Mouse (Mus musculus): ENCODE data around the gene D130043K22Rik. TPM values are rescaled to one million over a fixed set of nuclear protein-coding genes. Genes with fewer than 3 reads are reported as not detected.
"Not testable (repeated sequence)": the region's sequence is repeated elsewhere in the genome, so short reads cannot be mapped to it uniquely, and the experiment has no call there.

D130043K22Rik gene
- polyA plus RNA-seq, 1 experiment from 2014 or later, result 0.27 TPM

DNA sequence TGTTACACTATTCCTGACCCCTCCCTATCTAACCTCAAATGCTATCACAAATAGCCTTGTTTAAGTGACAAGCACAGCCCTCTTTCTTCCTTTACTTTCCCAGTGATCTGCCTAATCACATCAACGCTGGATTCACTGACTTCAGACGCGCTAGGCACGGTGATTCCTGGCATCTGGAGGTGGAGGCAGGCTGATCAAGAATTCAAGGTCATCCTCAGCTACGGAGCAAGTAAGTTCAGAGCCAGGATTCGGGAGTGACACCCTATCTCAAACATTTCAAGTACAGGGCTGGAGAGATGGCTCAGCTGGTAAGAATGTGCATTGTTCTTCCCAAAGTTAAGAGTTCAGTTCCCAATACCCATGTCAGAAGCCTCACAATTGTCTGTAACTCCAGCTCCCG lies 18.8 kb upstream of the D130043K22Rik start:
- Histone ChIP-seq H3K36me3 (ENCODE audit: control insufficient read depth, insufficient read depth) (no peaks in the 10 kb centered on the region), H3K9ac (ENCODE audit: low read depth, low read length) (no peak overlapping the region), H3K4me1 (ENCODE audit: control insufficient read depth, low read depth, low read length) (no peaks in the 10 kb centered on the region; the same call in 1 of the 2 replicates), H3K9me3 (replicated peaks; ENCODE audit: control insufficient read depth, low read length) (no peaks in the 10 kb centered on the region), H3K4me2 (ENCODE audit: low read depth, low read length) (no peak overlapping the region), H3K27ac (ENCODE audit: low read length) (no peak overlapping the region), H3K4me3 (ENCODE audit: low read depth, low read length) (no peak overlapping the region), H3K27me3 (ENCODE audit: control insufficient read depth, insufficient read depth, low read depth, low read length) (no peaks in the 10 kb centered on the region)
- 66% methylated on average over 7 of the region's 7 CpGs for WGBS (ENCODE audit: insufficient replicate concordance)
- ATAC-seq (ENCODE audit: low read depth), result no peak

DNA sequence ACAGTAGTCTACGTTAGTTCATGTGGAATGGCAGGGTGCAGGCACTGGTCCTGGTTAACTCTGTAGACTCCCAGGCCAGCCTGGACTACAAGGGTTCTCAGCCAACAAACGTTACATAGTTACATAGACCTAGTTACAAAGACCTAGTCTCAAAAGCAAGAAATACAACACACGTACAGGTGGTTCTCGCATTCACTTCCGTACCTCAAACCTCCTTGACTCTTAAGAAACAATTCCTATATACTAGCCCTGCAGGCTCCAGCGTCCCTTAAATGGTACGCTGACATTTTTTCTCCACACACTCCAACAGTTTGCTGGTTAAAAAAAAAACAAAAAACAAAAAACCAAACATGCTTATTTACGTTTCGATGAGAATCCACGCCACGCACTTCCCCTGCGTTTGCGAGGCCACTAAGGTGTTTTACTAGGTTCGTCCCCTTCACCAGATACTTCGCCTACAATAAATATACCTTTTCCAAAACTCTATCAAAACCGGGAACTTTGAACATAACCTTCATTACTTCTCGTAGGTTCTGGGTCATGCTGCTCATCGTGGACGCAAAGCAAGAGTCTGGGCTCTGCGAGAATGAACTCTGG lies 14.1 kb upstream of the D130043K22Rik start:
- peak overlapping the region; percentile 97 for H3K27ac ChIP-seq (ENCODE audit: low read length)
- no peaks in the 10 kb centered on the region for H3K27me3 ChIP-seq (ENCODE audit: control insufficient read depth, insufficient read depth, low read depth, low read length)
- H3K36me3 ChIP-seq (ENCODE audit: control insufficient read depth, insufficient read depth), result peaks cover under 1% of the 10 kb centered on the region; the same call in 1 of the 2 replicates
- no peaks in the 10 kb centered on the region for H3K9me3 ChIP-seq (replicated peaks; ENCODE audit: control insufficient read depth, low read length)
- peak overlapping the region; percentile 68 for H3K4me2 ChIP-seq (ENCODE audit: low read depth, low read length)
- H3K4me3 ChIP-seq (ENCODE audit: low read depth, low read length), result peak overlapping the region; percentile 79
- no peak for ATAC-seq (ENCODE audit: low read depth)
- WGBS (ENCODE audit: insufficient replicate concordance), result under 1% methylated on average over 20 of the region's 20 CpGs
- H3K4me1 ChIP-seq (ENCODE audit: control insufficient read depth, low read depth, low read length), result peaks cover 11% of the 10 kb centered on the region
- H3K9ac ChIP-seq (ENCODE audit: low read depth, low read length), result peak overlapping the region; percentile 81

DNA sequence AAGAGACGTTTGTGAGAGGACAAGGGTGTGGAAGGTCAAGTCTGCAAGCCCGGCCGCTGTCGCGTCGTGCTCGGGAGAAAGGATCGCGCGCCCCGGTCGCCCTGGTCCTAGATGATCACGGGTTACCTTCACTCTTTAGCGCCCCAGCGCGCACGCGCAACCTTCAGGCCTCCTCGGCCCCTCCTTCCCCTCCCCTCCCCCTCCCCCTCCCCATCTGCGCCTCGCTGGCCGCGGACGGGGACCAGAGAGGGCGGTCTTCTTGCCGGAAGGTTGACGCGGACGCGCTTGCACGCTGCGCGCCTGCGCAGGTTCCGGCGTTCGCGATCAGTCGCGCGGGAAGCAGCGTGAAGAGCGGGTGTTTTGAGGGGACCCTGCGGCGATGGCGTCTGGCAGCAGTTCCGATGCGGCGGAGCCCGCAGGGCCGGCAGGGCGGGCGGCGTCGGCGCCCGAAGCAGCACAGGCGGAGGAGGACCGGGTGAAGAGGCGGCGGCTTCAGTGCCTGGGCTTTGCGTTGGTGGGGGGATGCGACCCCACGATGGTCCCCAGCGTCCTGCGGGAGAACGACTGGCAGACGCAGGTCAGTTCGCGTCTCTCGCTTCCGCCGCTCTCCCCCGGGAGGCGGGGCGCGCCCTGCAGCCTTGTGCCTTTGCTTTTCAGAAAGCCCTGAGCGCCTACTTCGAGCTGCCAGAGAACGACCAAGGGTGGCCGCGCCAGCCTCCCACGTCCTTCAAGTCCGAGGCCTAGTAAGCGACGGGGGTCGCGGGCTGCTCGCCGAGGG lies 13.4 kb upstream of the D130043K22Rik start, which contains the start of the genes Acot13 and Tdp2:
Gene Acot13 (minus strand): TSS at position 188 of the 778 bp plus-strand sequence.
Gene Tdp2 (plus strand): TSS at position 327 of the 778 bp plus-strand sequence.
- H3K4me3 ChIP-seq (ENCODE audit: low read depth, low read length), result peak within 1 kb of the TSS; percentile 79
- under 1% methylated on average over 75 of the region's 90 CpGs for WGBS (ENCODE audit: insufficient replicate concordance)
- H3K27ac ChIP-seq (ENCODE audit: low read length), result peak within 1 kb of the TSS; percentile 97

DNA sequence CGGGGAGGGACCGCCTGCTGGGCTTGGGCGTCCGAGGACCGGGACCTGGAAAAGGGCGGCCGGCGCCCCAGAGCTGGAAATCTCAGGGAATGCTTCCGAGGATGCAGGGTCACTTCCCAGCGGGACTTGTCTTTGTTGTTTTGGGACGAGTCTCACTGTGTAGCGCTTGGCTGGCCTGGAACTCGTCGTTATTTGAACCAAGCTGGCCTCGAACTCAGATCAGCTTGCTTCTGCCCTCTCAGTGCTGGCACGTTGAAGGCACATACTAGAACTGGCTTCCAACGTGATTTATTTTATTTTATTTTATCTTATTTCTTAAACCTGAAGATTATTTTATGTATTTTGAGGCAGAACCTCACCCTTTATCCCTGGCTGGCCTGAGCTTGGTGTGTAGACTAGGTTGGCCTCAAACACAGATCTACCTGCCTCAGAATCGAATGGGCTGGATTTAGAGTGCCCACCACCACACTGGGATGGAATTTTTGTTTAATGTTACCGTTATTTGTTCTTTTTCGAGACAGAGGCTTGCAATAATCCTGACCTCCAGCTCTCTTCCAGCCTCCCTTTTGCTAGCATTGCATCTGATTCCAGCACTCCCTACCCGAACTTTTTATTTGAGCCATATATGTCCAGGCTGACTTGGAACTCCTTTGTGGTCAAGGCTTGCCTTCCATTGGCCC lies 12.7 kb upstream of the D130043K22Rik start:
- WGBS (ENCODE audit: insufficient replicate concordance), result 1% methylated on average over 21 of the region's 21 CpGs
- 0 out of 2 replicates have a peak, but pooled peaks have one; percentile 0 for ATAC-seq (ENCODE audit: low read depth)
- Histone ChIP-seq H3K4me3 (ENCODE audit: low read depth, low read length) (peak overlapping the region; percentile 79), H3K36me3 (ENCODE audit: control insufficient read depth, insufficient read depth) (peaks cover 6% of the 10 kb centered on the region; the same call in 1 of the 2 replicates), H3K9ac (ENCODE audit: low read depth, low read length) (peak overlapping the region; percentile 98), H3K4me2 (ENCODE audit: low read depth, low read length) (peak overlapping the region; percentile 68), H3K4me1 (ENCODE audit: control insufficient read depth, low read depth, low read length) (peaks cover 11% of the 10 kb centered on the region), H3K27ac (ENCODE audit: low read length) (peak overlapping the region; percentile 97), H3K9me3 (replicated peaks; ENCODE audit: control insufficient read depth, low read length) (no peaks in the 10 kb centered on the region), H3K27me3 (ENCODE audit: control insufficient read depth, insufficient read depth, low read depth, low read length) (no peaks in the 10 kb centered on the region)

More for the DNA sequence above, 13.4 kb upstream of the D130043K22Rik start, which contains the start of the genes Acot13 and Tdp2:
- Histone ChIP-seq H3K4me1 (ENCODE audit: control insufficient read depth, low read depth, low read length) (peaks cover 11% of the 10 kb centered on the region), H3K9me3 (replicated peaks; ENCODE audit: control insufficient read depth, low read length) (no peaks in the 10 kb centered on the region), H3K4me2 (ENCODE audit: low read depth, low read length) (peak within 1 kb of the TSS; percentile 68), H3K36me3 (ENCODE audit: control insufficient read depth, insufficient read depth) (peaks cover 4% of the 10 kb centered on the region; the same call in 1 of the 2 replicates), H3K27me3 (ENCODE audit: control insufficient read depth, insufficient read depth, low read depth, low read length) (no peaks in the 10 kb centered on the region), H3K9ac (ENCODE audit: low read depth, low read length) (peak within 1 kb of the TSS; percentile 98)
- ATAC-seq (ENCODE audit: low read depth), result peak; percentile 97

DNA sequence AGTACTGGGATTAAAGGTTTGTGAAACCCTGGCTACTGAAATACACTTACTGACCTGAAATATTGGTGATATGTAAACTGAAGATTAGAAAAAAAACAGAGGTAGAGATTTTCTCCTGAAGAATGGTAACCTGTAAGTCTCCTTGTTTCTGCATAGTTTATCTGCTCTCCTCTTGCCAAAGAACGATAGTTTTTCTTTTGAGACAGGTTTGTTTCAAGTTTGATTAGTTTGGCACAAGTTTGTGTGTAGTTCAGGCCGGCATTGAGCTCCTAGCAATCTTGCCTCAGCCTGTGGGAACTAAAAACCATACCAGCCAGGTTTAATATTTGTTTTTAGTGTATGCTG lies 12.2 kb upstream of the D130043K22Rik start:
- no peaks in the 10 kb centered on the region for H3K9me3 ChIP-seq (replicated peaks; ENCODE audit: control insufficient read depth, low read length)
- no peak for ATAC-seq (ENCODE audit: low read depth)
- H3K27me3 ChIP-seq (ENCODE audit: control insufficient read depth, insufficient read depth, low read depth, low read length), result no peaks in the 10 kb centered on the region
- H3K4me2 ChIP-seq (ENCODE audit: low read depth, low read length), result peak overlapping the region; percentile 68
- peak overlapping the region; percentile 79 for H3K4me3 ChIP-seq (ENCODE audit: low read depth, low read length)
- H3K9ac ChIP-seq (ENCODE audit: low read depth, low read length), result peak overlapping the region; percentile 98
- H3K36me3 ChIP-seq (ENCODE audit: control insufficient read depth, insufficient read depth), result peaks cover 8% of the 10 kb centered on the region; the same call in 1 of the 2 replicates
- peak overlapping the region; percentile 12; the same call in 1 of the 2 replicates for H3K27ac ChIP-seq (ENCODE audit: low read length)
- peaks cover 11% of the 10 kb centered on the region for H3K4me1 ChIP-seq (ENCODE audit: control insufficient read depth, low read depth, low read length)
- 32% methylated on average over 2 of the region's 2 CpGs for WGBS (ENCODE audit: insufficient replicate concordance)

DNA sequence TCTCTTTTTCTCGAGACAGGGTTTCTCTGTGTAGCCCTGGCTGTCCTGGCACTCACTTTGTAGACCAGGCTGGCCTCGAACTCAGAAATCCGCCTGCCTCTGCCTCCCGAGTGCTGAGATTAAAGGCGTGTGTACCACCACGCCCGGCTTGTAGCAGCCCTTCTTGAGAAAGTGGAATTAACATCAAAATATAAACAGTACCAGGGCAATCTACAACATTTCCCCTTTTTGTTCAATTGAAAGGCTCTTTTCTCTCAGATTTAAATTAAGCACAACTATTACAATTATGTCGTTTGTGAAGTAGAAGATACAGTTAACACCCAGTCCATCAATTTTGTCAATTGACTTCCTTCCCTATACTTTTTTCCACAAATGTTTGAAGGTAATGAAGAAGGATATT lies 7.2 kb upstream of the D130043K22Rik start:
- ATAC-seq (ENCODE audit: low read depth); H3K4me2 ChIP-seq (ENCODE audit: low read depth, low read length); H3K27ac ChIP-seq (ENCODE audit: low read length); H3K4me1 ChIP-seq (ENCODE audit: control insufficient read depth, low read depth, low read length); H3K9ac ChIP-seq (ENCODE audit: low read depth, low read length); H3K27me3 ChIP-seq (ENCODE audit: control insufficient read depth, insufficient read depth, low read depth, low read length); H3K4me3 ChIP-seq (ENCODE audit: low read depth, low read length); H3K9me3 ChIP-seq (replicated peaks; ENCODE audit: control insufficient read depth, low read length): not testable (repeated sequence)
- H3K36me3 ChIP-seq (ENCODE audit: control insufficient read depth, insufficient read depth), result peaks cover 17% of the 10 kb centered on the region
- WGBS (ENCODE audit: insufficient replicate concordance), result 74% methylated on average over 8 of the region's 8 CpGs

DNA sequence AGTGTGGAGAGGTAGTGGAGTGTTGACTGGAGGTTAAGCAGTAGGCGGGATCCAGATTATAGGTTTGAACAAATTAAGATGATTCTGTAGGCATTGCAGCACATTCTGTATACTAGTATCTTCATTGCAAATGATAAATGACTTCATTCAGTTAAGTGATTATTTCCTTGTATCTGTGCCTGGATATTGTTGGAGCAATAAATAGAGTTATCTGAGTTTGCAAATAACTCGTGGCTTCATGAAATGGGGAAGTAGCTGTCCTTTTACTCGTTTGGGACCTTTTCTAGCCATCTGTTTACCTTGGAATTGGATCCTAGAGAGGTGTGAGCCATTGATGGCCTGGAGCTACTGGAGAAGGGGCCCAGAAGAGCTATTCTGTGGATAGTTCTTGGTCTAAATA lies 5.1 kb upstream of the D130043K22Rik start:
- no peak overlapping the region for H3K27ac ChIP-seq (ENCODE audit: low read length)
- H3K4me3 ChIP-seq (ENCODE audit: low read depth, low read length), result no peak overlapping the region
- H3K27me3 ChIP-seq (ENCODE audit: control insufficient read depth, insufficient read depth, low read depth, low read length), result no peaks in the 10 kb centered on the region
- H3K9me3 ChIP-seq (replicated peaks; ENCODE audit: control insufficient read depth, low read length), result no peaks in the 10 kb centered on the region
- H3K4me2 ChIP-seq (ENCODE audit: low read depth, low read length), result no peak overlapping the region
- WGBS (ENCODE audit: insufficient replicate concordance), result 37% methylated on average over 3 of the region's 3 CpGs
- H3K36me3 ChIP-seq (ENCODE audit: control insufficient read depth, insufficient read depth), result peaks cover 17% of the 10 kb centered on the region
- no peak for ATAC-seq (ENCODE audit: low read depth)
- H3K9ac ChIP-seq (ENCODE audit: low read depth, low read length), result no peak overlapping the region
- H3K4me1 ChIP-seq (ENCODE audit: control insufficient read depth, low read depth, low read length), result no peaks in the 10 kb centered on the region; the same call in 1 of the 2 replicates

DNA sequence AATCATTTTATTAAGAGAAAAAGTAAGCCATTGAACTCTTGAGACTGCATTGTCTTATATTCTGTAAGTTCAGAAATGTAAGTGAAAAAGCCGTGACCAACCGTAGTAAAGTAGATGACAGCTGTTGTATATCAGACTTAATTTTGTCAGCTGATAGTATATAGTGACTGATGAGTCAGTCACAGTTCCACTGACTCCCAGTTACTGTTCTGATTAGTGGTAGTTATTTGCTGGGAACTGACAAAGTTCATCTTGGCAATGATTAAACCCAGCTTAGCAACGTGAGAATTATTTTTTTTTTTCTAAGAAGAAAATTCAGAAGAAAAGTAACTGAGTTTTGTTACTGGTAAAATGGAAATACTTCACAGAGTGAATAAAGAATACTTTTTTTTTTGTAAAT lies 3.2 kb upstream of the D130043K22Rik start:
- Histone ChIP-seq H3K9me3 (replicated peaks; ENCODE audit: control insufficient read depth, low read length) (no peaks in the 10 kb centered on the region), H3K27me3 (ENCODE audit: control insufficient read depth, insufficient read depth, low read depth, low read length) (no peaks in the 10 kb centered on the region), H3K4me2 (ENCODE audit: low read depth, low read length) (no peak overlapping the region), H3K36me3 (ENCODE audit: control insufficient read depth, insufficient read depth) (peaks cover 12% of the 10 kb centered on the region), H3K27ac (ENCODE audit: low read length) (no peak overlapping the region), H3K9ac (ENCODE audit: low read depth, low read length) (no peak overlapping the region), H3K4me3 (ENCODE audit: low read depth, low read length) (no peak overlapping the region), H3K4me1 (ENCODE audit: control insufficient read depth, low read depth, low read length) (no peaks in the 10 kb centered on the region; the same call in 1 of the 2 replicates)
- WGBS (ENCODE audit: insufficient replicate concordance), result 80% methylated on average over 3 of the region's 3 CpGs
- ATAC-seq (ENCODE audit: low read depth), result no peak
